Mouse (Mus musculus): ENCODE measurements around the gene Hpse2. TPM values are rescaled to one million over a fixed set of nuclear protein-coding genes. Genes with fewer than 3 reads are reported as not detected.

Gene Hpse2
- polyA plus RNA-seq, 1 experiment from 2014 or later, result 1.7 TPM

DNA sequence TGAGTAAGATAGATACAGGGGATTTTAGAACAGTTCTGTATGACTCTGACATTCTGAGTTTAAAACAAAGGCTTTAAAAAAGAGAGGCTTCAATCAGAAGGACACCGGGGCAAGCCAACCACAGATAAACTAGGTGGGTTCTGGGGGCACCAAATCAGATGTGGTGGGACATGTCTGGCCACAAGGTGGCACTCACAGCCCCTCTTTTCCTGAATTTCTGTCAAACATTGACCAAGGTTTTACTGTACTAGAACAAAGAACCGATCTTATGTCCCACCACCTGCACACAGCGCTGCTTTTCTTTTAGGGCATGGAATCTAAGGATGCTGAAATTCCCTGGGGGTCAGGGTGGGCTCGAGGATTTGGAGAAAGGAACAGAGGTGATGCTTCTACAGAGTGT is 360.9 kb downstream of the Hpse2 start:
- H3K4me2 ChIP-seq (ENCODE audit: low read depth, low read length, severe bottlenecking), result no peak overlapping the region
- ATAC-seq (replicated peaks; ENCODE audit: low FRiP score) (peak; percentile 27; the same call in 1 of the 2 replicates), DNase-seq (ENCODE audit: low spot score) (peak; percentile 60)
- H3K4me3 ChIP-seq (ENCODE audit: low read depth, low read length), result no peak overlapping the region
- H3K36me3 ChIP-seq (ENCODE audit: control insufficient read depth, insufficient read depth, low read length), result no peaks in the 10 kb centered on the region
- H3K9ac ChIP-seq (ENCODE audit: low read length), result no peak overlapping the region
- no peaks in the 10 kb centered on the region for H3K27me3 ChIP-seq (ENCODE audit: control insufficient read depth, insufficient read depth, low read length)
- H3K4me1 ChIP-seq (replicated peaks; ENCODE audit: control insufficient read depth, insufficient read depth, low read length), result no peaks in the 10 kb centered on the region
- no peaks in the 10 kb centered on the region; the same call in 1 of the 2 replicates for H3K9me3 ChIP-seq (ENCODE audit: control insufficient read depth, low read length)
- H3K27ac ChIP-seq (ENCODE audit: low read depth, low read length), result no peak overlapping the region
- WGBS, result 34% methylated on average over 4 of the region's 4 CpGs

DNA sequence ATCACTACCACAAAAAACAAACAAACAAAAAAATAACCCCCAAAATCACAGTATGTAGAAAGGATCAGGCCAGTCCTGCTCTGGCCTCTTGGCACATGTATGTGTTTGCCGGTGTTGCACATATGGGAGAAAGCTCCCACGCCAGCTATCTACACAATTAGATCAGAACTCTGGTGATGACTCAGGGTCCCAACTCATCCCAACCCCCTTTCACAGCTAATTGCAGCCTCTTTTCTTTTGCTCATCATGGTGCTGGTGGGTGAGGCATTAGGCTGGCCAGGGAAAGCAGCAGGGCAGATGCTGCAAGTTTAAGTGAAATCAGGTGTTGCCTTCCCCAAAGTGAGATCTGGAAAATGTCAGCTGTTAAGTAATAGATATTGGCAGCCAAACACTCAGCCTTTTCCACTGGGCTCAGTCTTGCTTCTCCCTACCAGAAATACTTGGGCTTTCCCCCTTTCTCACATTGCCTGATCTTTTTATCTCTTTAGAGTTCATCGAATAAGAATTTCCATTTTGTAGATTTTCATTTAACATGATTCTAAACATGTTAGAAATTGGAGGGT is 365.5 kb downstream of the Hpse2 start:
- Histone ChIP-seq H3K9me3 (ENCODE audit: control insufficient read depth, low read length) (no peaks in the 10 kb centered on the region), H3K27me3 (ENCODE audit: control insufficient read depth, insufficient read depth, low read length) (no peaks in the 10 kb centered on the region), H3K27ac (ENCODE audit: low read depth, low read length) (no peak overlapping the region), H3K4me1 (replicated peaks; ENCODE audit: control insufficient read depth, insufficient read depth, low read length) (no peaks in the 10 kb centered on the region), H3K9ac (ENCODE audit: low read length) (no peak overlapping the region), H3K4me3 (ENCODE audit: low read depth, low read length) (no peak overlapping the region), H3K4me2 (ENCODE audit: low read depth, low read length, severe bottlenecking) (no peak overlapping the region), H3K36me3 (ENCODE audit: control insufficient read depth, insufficient read depth, low read length) (no peaks in the 10 kb centered on the region)
- no peak for ATAC-seq (replicated peaks; ENCODE audit: low FRiP score)
- WGBS, result 93% methylated on average over 3 of the region's 3 CpGs
- no peak for DNase-seq (ENCODE audit: low spot score)

DNA sequence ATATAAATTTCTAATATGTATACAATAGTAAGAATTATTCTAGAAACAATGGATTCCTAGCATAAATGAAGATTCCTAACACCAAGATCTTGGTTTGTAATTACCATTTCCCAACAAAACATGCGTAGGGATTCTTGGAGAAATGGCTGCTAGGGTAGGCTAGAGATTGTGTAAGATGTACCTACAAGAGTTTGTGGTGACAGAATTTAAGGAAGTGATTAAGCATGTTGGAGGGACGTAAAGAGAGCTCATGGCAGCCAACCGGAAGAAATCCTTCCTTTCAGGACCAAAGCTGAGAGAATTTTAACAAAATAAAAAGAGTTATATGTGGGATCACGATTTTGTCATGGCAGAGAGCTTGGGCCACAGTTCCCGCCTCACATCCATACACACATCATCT is 369.4 kb downstream of the Hpse2 start:
- no peak overlapping the region for H3K27ac ChIP-seq (ENCODE audit: low read depth, low read length)
- no peak overlapping the region for H3K4me3 ChIP-seq (ENCODE audit: low read depth, low read length)
- H3K4me2 ChIP-seq (ENCODE audit: low read depth, low read length, severe bottlenecking), result no peak overlapping the region
- no peaks in the 10 kb centered on the region for H3K4me1 ChIP-seq (replicated peaks; ENCODE audit: control insufficient read depth, insufficient read depth, low read length)
- no peak for ATAC-seq (replicated peaks; ENCODE audit: low FRiP score)
- no peak overlapping the region for H3K9ac ChIP-seq (ENCODE audit: low read length)
- no peaks in the 10 kb centered on the region for H3K36me3 ChIP-seq (ENCODE audit: control insufficient read depth, insufficient read depth, low read length)
- no peaks in the 10 kb centered on the region for H3K27me3 ChIP-seq (ENCODE audit: control insufficient read depth, insufficient read depth, low read length)
- no peaks in the 10 kb centered on the region for H3K9me3 ChIP-seq (ENCODE audit: control insufficient read depth, low read length)
- no peak for DNase-seq (ENCODE audit: low spot score)
- WGBS, result 81% methylated on average over 5 of the region's 5 CpGs

DNA sequence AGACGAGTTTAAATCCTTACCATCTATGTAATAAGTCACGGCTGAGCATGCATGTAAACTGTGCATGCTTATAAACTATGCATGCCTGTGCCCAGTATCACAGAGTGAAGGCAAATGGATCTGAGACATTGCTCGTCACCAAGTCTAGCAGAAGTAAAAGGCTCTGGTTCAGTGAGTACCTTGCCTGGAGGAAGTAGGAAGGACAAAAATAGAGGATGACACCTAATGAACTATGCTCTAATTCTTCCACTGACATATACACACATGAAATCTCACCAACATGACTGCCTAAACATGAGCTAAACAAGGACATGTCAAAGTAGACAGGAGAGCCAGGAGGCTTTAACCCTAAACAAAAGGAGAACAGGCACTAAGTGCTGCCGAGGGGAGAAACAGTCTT is 391.7 kb downstream of the Hpse2 start:
- no peak overlapping the region for H3K9ac ChIP-seq (ENCODE audit: low read length)
- DNase-seq (ENCODE audit: low spot score) (no peak), ATAC-seq (replicated peaks; ENCODE audit: low FRiP score) (no peak)
- no peaks in the 10 kb centered on the region for H3K4me1 ChIP-seq (replicated peaks; ENCODE audit: control insufficient read depth, insufficient read depth, low read length)
- no peaks in the 10 kb centered on the region for H3K36me3 ChIP-seq (ENCODE audit: control insufficient read depth, insufficient read depth, low read length)
- no peaks in the 10 kb centered on the region for H3K9me3 ChIP-seq (ENCODE audit: control insufficient read depth, low read length)
- H3K4me3 ChIP-seq (ENCODE audit: low read depth, low read length), result no peak overlapping the region
- H3K27me3 ChIP-seq (ENCODE audit: control insufficient read depth, insufficient read depth, low read length), result no peaks in the 10 kb centered on the region
- 90% methylated on average over 4 of the region's 4 CpGs for WGBS
- H3K27ac ChIP-seq (ENCODE audit: low read depth, low read length), result no peak overlapping the region
- H3K4me2 ChIP-seq (ENCODE audit: low read depth, low read length, severe bottlenecking), result no peak overlapping the region

DNA sequence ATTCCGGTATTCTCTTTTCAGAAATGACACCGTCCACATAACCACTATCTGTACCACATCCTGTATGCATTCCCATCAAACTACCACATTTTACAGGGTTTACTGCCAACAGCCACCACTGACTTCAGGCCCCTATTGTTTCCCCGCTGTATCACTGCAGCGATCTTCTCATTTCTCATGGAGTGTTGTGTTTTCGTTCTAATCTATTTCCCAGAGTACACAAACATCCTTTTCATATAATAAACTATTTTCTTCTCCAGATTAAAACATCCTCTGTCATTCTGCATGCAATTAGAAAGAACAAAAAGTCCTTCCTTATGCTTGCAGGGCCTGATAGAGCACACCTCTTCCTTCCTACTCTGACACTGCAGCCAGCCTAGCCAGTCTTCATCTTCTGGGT is 399.3 kb downstream of the Hpse2 start:
- Histone ChIP-seq H3K4me1 (replicated peaks; ENCODE audit: control insufficient read depth, insufficient read depth, low read length) (no peaks in the 10 kb centered on the region), H3K4me2 (ENCODE audit: low read depth, low read length, severe bottlenecking) (no peak overlapping the region), H3K27ac (ENCODE audit: low read depth, low read length) (no peak overlapping the region), H3K9ac (ENCODE audit: low read length) (no peak overlapping the region), H3K27me3 (ENCODE audit: control insufficient read depth, insufficient read depth, low read length) (no peaks in the 10 kb centered on the region), H3K36me3 (ENCODE audit: control insufficient read depth, insufficient read depth, low read length) (no peaks in the 10 kb centered on the region), H3K9me3 (ENCODE audit: control insufficient read depth, low read length) (no peaks in the 10 kb centered on the region), H3K4me3 (ENCODE audit: low read depth, low read length) (no peak overlapping the region)
- 94% methylated on average over 5 of the region's 5 CpGs for WGBS
- DNase-seq (ENCODE audit: low spot score) (no peak), ATAC-seq (replicated peaks; ENCODE audit: low FRiP score) (no peak)

DNA sequence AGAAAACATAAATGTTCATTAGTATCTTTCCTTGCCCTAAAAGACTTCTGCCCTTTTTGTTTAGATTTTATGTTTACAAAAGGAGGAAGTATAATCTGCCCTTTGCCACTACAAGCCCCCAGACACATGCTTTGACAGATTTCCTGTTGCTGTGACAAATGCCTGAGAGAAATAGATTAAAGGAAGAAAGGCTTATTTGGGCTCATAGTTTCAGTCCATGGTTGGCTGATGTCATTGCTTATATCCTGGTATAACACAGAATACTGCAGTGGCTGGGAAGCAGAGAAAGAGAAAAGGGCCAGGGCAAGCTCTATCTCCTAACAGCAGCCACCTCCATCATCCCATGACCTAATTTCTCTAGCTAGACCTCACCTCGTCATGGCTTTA is 401.8 kb downstream of the Hpse2 start:
- WGBS, result 78% methylated on average over 1 of the region's 1 CpGs
- no peak for DNase-seq (ENCODE audit: low spot score)
- H3K9me3 ChIP-seq (ENCODE audit: control insufficient read depth, low read length), result no peaks in the 10 kb centered on the region
- no peak overlapping the region for H3K4me3 ChIP-seq (ENCODE audit: low read depth, low read length)
- H3K4me1 ChIP-seq (replicated peaks; ENCODE audit: control insufficient read depth, insufficient read depth, low read length), result no peaks in the 10 kb centered on the region
- no peak for ATAC-seq (replicated peaks; ENCODE audit: low FRiP score)
- no peak overlapping the region for H3K4me2 ChIP-seq (ENCODE audit: low read depth, low read length, severe bottlenecking)
- H3K9ac ChIP-seq (ENCODE audit: low read length), result no peak overlapping the region
- no peak overlapping the region for H3K27ac ChIP-seq (ENCODE audit: low read depth, low read length)
- no peaks in the 10 kb centered on the region for H3K36me3 ChIP-seq (ENCODE audit: control insufficient read depth, insufficient read depth, low read length)
- no peaks in the 10 kb centered on the region for H3K27me3 ChIP-seq (ENCODE audit: control insufficient read depth, insufficient read depth, low read length)

DNA sequence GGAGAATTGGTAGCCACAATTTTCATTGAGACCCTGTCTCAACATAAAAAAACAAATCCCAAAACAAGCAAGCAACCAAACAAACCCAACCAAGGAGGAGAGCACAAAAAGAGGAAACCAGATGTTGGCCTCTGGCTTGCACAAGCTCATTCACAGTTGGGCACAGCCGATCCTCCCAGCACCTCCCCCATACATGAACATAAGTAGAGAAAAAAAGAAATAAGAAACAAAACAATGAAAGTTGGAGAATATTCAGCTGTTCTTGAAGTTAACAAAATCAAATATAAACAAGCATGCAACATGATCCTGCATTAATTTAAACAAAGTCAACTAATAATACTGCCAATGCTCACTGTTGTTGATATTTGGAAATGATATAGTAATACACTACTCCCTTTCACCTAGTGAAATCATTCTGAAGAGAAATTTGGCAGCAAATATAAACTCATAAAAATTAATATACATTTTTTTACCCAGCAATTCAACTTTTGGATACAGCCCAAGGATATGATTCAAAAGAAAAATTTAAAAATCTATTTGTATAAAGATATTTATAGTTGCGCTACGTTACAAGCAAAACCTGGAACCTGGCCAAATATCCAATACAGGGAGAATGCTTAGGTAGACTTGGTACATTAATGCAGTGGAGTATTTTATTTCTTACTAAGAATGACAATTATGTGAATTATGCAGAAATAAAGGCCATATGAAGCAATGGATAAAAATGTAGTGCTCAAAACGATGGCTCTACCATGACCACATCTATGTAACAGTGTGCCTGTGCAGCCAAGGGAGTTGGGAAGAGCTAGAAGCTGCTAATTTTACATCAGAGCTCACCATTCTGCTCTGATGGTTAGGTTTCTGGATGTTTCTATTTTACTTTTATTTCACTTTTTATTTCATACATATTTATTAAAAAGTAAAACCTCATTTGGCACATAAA is 402.5 kb downstream of the Hpse2 start:
- no peak for DNase-seq (ENCODE audit: low spot score)
- H3K36me3 ChIP-seq (ENCODE audit: control insufficient read depth, insufficient read depth, low read length), result no peaks in the 10 kb centered on the region
- 90% methylated on average over 4 of the region's 4 CpGs for WGBS
- no peaks in the 10 kb centered on the region for H3K9me3 ChIP-seq (ENCODE audit: control insufficient read depth, low read length)
- no peak overlapping the region for H3K27ac ChIP-seq (ENCODE audit: low read depth, low read length)
- H3K4me1 ChIP-seq (replicated peaks; ENCODE audit: control insufficient read depth, insufficient read depth, low read length), result no peaks in the 10 kb centered on the region
- H3K4me3 ChIP-seq (ENCODE audit: low read depth, low read length), result no peak overlapping the region
- H3K4me2 ChIP-seq (ENCODE audit: low read depth, low read length, severe bottlenecking), result no peak overlapping the region
- H3K27me3 ChIP-seq (ENCODE audit: control insufficient read depth, insufficient read depth, low read length), result no peaks in the 10 kb centered on the region
- H3K9ac ChIP-seq (ENCODE audit: low read length), result no peak overlapping the region
- ATAC-seq (replicated peaks; ENCODE audit: low FRiP score), result no peak

DNA sequence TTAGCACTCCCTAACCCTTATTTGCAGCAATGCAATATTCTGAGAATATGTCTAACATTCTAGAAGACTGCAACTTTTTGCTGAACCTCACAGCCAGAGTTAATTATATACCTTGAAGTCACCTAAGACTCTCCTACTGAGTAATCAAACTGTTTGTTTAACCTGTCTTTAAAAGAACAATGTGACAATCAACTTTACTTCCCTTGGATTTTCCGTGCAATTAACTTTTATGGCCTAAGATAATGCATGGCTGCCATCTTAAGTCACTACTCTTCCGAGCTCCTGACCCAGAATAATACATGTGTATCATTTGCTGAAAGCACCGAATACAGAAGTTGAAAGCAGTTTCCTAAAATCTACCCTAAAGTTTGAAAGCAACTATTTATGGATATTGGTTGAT is 407.6 kb downstream of the Hpse2 start:
- Histone ChIP-seq H3K27me3 (ENCODE audit: control insufficient read depth, insufficient read depth, low read length) (no peaks in the 10 kb centered on the region), H3K9ac (ENCODE audit: low read length) (no peak overlapping the region), H3K36me3 (ENCODE audit: control insufficient read depth, insufficient read depth, low read length) (no peaks in the 10 kb centered on the region), H3K4me1 (replicated peaks; ENCODE audit: control insufficient read depth, insufficient read depth, low read length) (no peaks in the 10 kb centered on the region), H3K9me3 (ENCODE audit: control insufficient read depth, low read length) (no peaks in the 10 kb centered on the region), H3K27ac (ENCODE audit: low read depth, low read length) (no peak overlapping the region), H3K4me3 (ENCODE audit: low read depth, low read length) (no peak overlapping the region), H3K4me2 (ENCODE audit: low read depth, low read length, severe bottlenecking) (no peak overlapping the region)
- 68% methylated on average over 3 of the region's 3 CpGs for WGBS
- DNase-seq (ENCODE audit: low spot score) (no peak), ATAC-seq (replicated peaks; ENCODE audit: low FRiP score) (no peak)

DNA sequence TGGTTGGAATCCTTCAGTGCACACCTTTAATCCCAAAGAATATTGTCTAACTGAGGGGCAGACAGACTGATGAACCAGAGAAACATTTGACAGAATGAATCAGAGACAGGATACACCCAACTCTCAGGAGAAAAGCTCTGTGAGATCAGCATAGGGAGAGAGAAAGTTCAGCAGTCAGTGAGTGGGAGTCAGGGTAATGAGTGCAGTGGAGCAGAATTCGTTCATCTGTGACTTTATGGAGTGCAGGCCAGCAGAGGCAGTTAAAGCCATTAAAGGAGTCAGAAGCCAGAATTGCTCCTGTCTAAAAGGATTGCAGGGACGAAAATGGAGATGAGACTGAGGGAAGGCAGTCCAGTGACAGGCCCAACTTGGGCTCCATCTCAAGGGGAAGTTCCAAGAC is 410.2 kb downstream of the Hpse2 start:
- Histone ChIP-seq H3K4me3 (ENCODE audit: low read depth, low read length) (no peak overlapping the region), H3K27me3 (ENCODE audit: control insufficient read depth, insufficient read depth, low read length) (no peaks in the 10 kb centered on the region), H3K27ac (ENCODE audit: low read depth, low read length) (no peak overlapping the region), H3K36me3 (ENCODE audit: control insufficient read depth, insufficient read depth, low read length) (no peaks in the 10 kb centered on the region), H3K4me1 (replicated peaks; ENCODE audit: control insufficient read depth, insufficient read depth, low read length) (no peaks in the 10 kb centered on the region), H3K9ac (ENCODE audit: low read length) (no peak overlapping the region), H3K4me2 (ENCODE audit: low read depth, low read length, severe bottlenecking) (no peak overlapping the region), H3K9me3 (ENCODE audit: control insufficient read depth, low read length) (no peaks in the 10 kb centered on the region)
- no peak for DNase-seq (ENCODE audit: low spot score)
- ATAC-seq (replicated peaks; ENCODE audit: low FRiP score), result no peak
- 73% methylated on average over 2 of the region's 2 CpGs for WGBS

Data from forebrain, embryonic 11.5 days (tissue).